Mouse (Mus musculus) gastrocnemius, postnatal 4 days (tissue): ENCODE data around the gene Tcp10c. TPM values are rescaled to one million over a fixed set of nuclear protein-coding genes. Genes with fewer than 3 reads are reported as not detected.
"Not testable (repeated sequence)": the region's sequence is repeated elsewhere in the genome, so short reads cannot be mapped to it uniquely, and the experiment has no call there.

Source experiments
- DNase-seq, 2 experiments: peaks; one replicate each; pipeline ENCODE4 v3.0.0; 2021 to 2022; ENCODE audit warnings: low spot score in 2 of 2, mixed read lengths in 2 of 2
- long read RNA-seq, 2 experiments: library from polyadenylated mRNA; stranded (forward); transcript quantifications; one replicate each; pipeline ENCODE4 v2.0.0; 2021
- total RNA-seq, 2 experiments: library from RNA; stranded (reverse); gene quantifications; 2 replicates each; pipeline ENCODE4 v1.2.3; 2021

Tcp10c gene
- total RNA-seq, result not detected
- long read RNA-seq, experiment 1, result 0 reads
- long read RNA-seq, experiment 2, result 0 reads

DNA sequence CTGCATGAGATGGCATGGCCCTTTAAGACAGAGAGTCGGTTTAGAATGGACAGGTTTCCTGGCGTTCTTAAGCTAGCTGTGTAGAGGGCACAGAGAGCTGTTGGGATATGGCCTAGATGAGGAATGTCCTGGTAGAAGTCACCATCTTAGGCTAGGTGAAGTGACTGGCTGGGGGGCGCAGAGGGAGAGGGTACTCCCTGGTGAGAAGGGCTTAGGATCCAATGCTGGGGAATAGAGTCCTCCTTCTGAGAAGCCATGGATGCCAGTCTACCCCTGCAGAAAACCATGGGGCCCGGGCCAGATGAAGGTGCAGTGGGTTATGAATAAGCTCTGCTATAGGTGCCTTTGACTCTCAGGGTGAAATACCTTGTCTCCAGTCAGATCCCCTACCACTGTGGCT, at the start of gene Tcp10c:
Gene Tcp10c, plus strand, starts transcription at position 52 of the 400 bp plus-strand sequence.
- DNase-seq, result not testable (repeated sequence)

- DNase-seq, result not testable (repeated sequence)
Measured at GRCm38 (mm10) chr17:13307852-13308251, 46.5 kb upstream of the Tcp10c start.

DNA sequence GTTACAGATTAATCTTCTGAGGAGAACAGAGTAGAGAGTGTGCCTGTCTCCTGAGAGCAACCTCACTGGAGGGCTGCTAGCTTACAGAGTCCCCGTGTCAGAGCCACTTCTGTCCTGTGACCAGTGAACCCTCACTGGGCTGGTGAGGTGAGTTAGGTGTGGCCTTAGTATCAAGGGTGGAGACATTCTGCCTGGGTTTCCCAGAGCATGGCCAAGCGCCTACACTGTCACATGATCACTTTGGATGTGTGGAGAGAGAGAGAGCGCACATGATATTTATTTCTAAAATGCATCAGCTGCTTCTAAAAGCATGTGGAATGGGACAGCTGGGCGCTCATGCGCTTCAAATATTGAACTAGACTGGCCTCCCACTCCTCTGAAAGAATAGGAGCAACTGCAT, 46.0 kb upstream of the Tcp10c start:
- not testable (repeated sequence) for DNase-seq

- not testable (repeated sequence) for DNase-seq
Measured at GRCm38 (mm10) chr17:13308746-13309145, 45.6 kb upstream of the Tcp10c start.

DNA sequence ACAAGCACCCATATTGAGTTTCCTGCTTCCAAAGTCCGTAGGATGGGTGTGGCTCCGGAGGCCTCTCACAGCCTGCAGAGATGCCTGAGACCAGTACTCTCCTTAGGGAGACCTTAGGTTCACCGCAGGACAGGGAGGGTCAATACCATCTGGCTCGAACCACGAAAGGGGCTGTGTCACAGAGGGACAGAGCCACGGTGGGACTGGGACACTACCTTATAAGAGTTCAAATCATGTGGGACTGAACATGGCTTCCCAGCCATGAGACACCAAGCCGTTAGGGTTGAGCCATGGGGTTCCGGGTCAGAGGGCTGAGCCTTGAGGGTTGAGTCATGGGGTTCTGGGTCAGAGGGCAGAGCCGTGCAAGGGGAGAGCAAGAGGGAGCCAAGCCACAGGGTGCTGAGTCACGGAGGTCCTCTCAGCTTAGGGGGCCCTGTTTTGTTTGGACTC, 45.2 kb upstream of the Tcp10c start:
- peak in 1 of 2 experiments; percentile 20 for DNase-seq

- DNase-seq, result not testable (repeated sequence)
Measured at GRCm38 (mm10) chr17:13329967-13330366, 24.4 kb upstream of the Tcp10c start.

- DNase-seq, result not testable (repeated sequence)
Measured at GRCm38 (mm10) chr17:13331179-13331578, 23.2 kb upstream of the Tcp10c start.

DNA sequence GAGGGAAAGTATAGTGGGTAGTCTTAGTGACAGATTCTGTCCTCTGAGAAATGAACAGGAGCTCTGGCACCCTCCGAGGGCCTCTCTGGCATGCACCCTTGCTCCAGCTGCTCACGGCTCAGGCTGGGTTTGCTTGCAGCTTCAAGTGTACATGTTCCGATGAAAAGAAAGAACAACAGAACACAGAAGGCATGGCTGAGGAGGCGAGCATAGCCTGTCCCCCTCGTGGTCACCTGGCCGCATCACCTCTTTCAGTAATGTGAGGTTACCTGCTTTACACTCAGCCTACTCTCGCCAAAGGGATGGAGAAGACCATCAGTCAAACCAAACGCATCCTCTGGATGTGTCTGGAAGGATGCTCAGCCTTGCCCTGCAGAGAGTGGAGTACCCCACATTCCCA, 21.9 kb upstream of the Tcp10c start:
- DNase-seq, result not testable (repeated sequence)

DNA sequence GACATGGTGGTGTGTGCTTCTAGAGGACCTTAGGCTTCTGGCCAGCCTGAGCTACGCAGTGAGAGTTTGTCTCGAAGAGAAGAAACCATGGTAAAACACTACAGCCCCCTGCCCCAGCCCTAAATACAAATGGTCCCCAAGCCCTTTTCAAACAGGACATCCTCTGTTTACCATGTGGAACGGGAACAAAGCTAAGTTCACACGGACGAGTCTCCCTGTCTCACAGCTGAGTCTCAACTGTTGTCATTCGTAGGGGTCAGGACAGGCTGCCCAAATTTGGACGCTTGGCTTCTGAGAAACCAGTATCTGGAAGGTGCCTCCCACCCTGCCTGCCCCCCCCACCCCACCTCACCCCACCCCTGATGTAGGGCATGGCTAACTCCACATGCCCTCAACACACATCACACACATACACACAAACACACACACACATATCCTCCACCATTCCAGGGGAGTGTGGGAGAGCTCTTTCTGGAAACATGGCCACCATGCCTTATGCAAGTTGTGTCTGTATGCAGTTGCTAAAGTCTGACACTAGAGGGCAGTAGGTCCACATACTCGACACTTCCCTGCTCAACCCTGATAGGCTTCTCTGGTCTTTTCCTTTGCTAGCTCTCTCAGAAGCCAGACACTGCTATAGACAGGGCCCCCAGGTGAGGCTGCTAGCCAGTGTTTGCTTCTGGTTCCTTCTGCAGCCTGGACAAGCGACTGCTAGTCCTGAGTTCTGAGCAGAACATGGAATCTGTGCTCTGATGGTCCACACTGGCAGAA, 17.2 kb upstream of the Tcp10c start:
- not testable (repeated sequence) for DNase-seq

DNA sequence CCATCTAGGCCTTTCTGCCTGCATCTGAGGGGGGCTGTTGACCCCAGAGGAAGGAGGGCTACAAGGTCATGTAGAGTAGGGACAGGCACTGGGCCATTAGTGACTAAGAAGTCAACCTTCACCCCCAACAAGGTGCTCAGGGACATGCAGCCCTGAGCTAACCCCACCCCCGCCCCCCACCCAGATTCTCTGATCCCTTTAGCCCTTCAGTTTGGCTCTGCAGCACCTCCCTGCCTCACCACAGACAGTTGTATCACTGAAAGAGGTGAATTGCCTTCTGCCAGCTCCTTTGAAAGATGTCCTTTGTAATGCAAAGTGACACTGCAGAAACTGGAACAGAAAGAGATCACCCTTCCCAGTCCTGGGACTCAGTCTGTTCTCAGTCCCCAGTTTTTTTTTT, 16.4 kb upstream of the Tcp10c start:
- DNase-seq, result not testable (repeated sequence)

GRCm38 (mm10) chr17:13340071-13340470, 14.3 kb upstream of the Tcp10c start:
- not testable (repeated sequence) for DNase-seq

DNA sequence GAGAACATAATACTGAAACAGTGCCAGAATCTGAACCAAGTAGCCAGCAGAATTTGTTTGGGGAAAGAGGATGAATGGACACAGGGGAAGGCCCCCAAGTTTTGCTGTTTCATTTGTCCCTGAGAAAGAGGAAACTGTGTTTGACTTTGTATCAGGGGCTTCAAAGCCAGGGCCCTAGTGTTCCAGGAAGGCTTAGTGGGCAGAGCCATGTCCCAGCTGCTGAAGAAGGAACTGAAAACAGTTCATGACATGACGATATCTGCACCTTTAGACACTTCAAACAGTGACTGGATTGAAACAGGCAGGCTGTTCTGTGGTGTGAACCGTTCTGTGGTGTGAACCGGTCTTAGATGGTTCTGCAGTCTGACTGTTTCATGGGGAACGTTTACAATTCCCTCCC, 8.4 kb upstream of the Tcp10c start:
- not testable (repeated sequence) for DNase-seq

- DNase-seq, result not testable (repeated sequence)
Measured at GRCm38 (mm10) chr17:13349563-13349962, 4.8 kb upstream of the Tcp10c start.

DNA sequence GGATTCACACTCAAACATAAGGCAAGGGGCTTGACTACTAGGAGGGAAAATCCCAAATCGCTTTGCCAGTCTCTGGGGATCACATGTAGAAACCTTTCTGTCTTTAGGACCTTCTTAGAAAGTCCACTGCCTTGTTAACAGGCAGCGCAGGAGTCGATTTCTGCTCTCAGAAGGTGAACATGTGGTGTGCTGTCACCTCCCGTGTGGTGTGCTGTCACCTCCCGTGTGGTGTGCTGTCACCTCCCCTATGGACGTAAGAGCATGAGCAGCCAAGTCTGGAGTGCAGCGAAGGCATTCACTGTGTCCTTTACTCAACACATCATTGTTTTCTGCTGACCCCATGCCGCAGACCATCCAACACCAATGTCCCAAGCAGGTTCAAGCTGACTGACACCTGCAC, 1.1 kb upstream of the Tcp10c start:
- DNase-seq, result not testable (repeated sequence)

GRCm38 (mm10) chr17:13362489-13362888, 8.1 kb downstream of the Tcp10c start:
- not testable (repeated sequence) for DNase-seq

- not testable (repeated sequence) for DNase-seq
Measured at GRCm38 (mm10) chr17:13363773-13364172, 9.4 kb downstream of the Tcp10c start.

GRCm38 (mm10) chr17:13364196-13364595, 9.8 kb downstream of the Tcp10c start:
- not testable (repeated sequence) for DNase-seq

DNA sequence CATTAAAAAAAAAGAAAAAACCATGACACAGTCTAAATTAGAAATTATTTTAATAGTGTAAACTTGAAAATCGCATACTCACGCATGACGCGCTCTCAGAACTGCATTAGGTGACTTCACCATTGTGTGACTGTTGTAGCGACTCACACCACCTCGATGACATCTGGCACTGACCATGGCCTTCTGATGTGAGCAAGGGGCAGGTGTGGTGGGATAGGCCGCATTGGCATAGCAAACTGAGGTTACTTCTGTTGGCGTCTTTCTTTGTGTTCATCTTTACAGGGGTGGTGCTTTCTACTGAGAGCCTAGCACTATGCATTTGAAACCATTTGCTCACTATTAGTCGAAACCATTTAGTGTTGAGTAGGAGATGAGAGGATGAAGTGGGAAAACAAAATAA, 12.8 kb downstream of the Tcp10c start:
- DNase-seq, result not testable (repeated sequence)

GRCm38 (mm10) chr17:13368658-13369057, 14.3 kb downstream of the Tcp10c start:
- not testable (repeated sequence) for DNase-seq

- DNase-seq, result not testable (repeated sequence)
Measured at GRCm38 (mm10) chr17:13370746-13371145, 16.4 kb downstream of the Tcp10c start.

GRCm38 (mm10) chr17:13378341-13378740, 24.0 kb downstream of the Tcp10c start:
- DNase-seq, result not testable (repeated sequence)

DNA sequence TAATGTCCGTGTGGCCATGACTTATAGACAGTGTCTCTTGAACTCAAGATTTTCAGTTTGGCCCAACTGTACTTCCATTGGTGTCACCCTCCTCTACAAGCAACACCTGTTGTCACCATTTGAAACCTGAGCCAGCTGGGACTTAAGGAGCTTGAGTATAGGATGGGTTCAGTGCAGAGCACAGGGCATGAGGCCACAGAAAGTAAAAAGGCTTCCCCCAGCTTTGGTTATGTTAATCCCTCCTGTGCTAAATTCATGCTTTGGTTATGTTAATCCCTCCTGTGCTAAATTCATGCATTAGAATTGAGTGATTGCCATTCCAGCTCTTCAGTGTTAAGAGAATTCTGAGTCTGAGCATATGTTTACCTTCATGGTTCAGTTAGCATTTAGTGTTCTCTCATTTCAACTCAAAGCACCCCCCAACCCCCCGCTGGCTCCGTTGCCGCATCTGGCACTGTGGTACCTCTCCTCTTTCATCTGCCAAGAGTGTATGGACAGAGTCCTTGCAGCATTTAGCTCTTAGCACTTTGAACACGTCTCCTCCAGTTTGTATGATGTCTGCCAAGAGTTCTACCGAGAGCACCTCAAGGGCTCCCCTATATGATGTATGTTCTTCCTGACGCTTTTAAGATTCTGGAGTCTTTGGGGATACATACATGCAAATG, 25.7 kb downstream of the Tcp10c start:
- DNase-seq, result not testable (repeated sequence)
